Comparison of ENCODE assay signal across 18 mouse cellular contexts in genomic region chr17:29628946-29629345, GRCm38 (mm10). TPM values are rescaled to one million over a fixed set of nuclear protein-coding genes. Genes with fewer than 3 reads are reported as not detected.
DNase-seq lines count a peak whose midpoint lies in the region; ATAC-seq lines count a peak whose summit lies in the region.
"Had no signal": no experiment of that assay in that cellular context is flagged by ENCODE, and none has a peak within 500 bp of the region (broad histone marks: within the 10 kb centered on the region; RNA-seq: fewer than 3 reads in every experiment).

No protein-coding gene starts in this region.

- ATAC-seq in liver, embryonic 15.5 days (ENCODE audit: insufficient read depth): no peak
- ATAC-seq in hindbrain, embryonic 13.5 days (ENCODE audit: low FRiP score): no peak
- ATAC-seq: activated CD4-positive, CD25-positive, alpha-beta regulatory T cell, adult 4 months; lung, postnatal 0 days had no signal

- H3K36me3 ChIP-seq in liver, embryonic 15.5 days (replicated peaks): peaks cover 99% of the 10 kb centered on the region
- peaks cover 92% of the 10 kb centered on the region for H3K36me3 ChIP-seq in hindbrain, embryonic 13.5 days

- DNase-seq in cerebellum, adult 11-12 months: peak; percentile 59
- no peak for DNase-seq in cerebellum, postnatal 4 days (ENCODE audit: low spot score in 2 of 2)
- DNase-seq in layer of hippocampus, adult 9-11 months: peak; percentile 43
- no peak for DNase-seq in layer of hippocampus, adult 9-10 months (ENCODE audit: low spot score)
- peak; percentile 50 to 67 for DNase-seq in cerebellum, adult 18-20 months
- no peak for DNase-seq in spleen, adult 18-20 months
- DNase-seq: adrenal gland, postnatal 25 days; kidney, adult 18-20 months; kidney, postnatal 36 days; left cerebral cortex, postnatal 4 days; thymus, adult 2 months had no signal

- H3K27me3 ChIP-seq in liver, embryonic 15.5 days: no peaks in the 10 kb centered on the region
- no peaks in the 10 kb centered on the region for H3K27me3 ChIP-seq in hindbrain, embryonic 13.5 days
- H3K27me3 ChIP-seq: CH12.LX; megakaryocyte, embryonic 14.5 days; neural tube, embryonic 13.5 days had no signal

- no peak overlapping the region for H3K4me3 ChIP-seq in liver, embryonic 15.5 days (replicated peaks)
- no peak overlapping the region for H3K4me3 ChIP-seq in hindbrain, embryonic 13.5 days
- H3K4me3 ChIP-seq: megakaryocyte, embryonic 14.5 days; neural tube, embryonic 13.5 days had no signal

- no peak overlapping the region for H3K9ac ChIP-seq in liver, embryonic 15.5 days
- H3K9ac ChIP-seq in hindbrain, embryonic 13.5 days: no peak overlapping the region
- H3K9ac ChIP-seq: neural tube, embryonic 13.5 days had no signal

- peaks cover 34% of the 10 kb centered on the region for H3K4me1 ChIP-seq in liver, embryonic 15.5 days (replicated peaks)
- H3K4me1 ChIP-seq in hindbrain, embryonic 13.5 days (replicated peaks): no peaks in the 10 kb centered on the region
- H3K4me1 ChIP-seq: neural tube, embryonic 13.5 days had no signal

- H3K9me3 ChIP-seq in liver, embryonic 15.5 days (replicated peaks): no peaks in the 10 kb centered on the region
- no peaks in the 10 kb centered on the region for H3K9me3 ChIP-seq in hindbrain, embryonic 13.5 days
- H3K9me3 ChIP-seq: megakaryocyte, embryonic 14.5 days; neural tube, embryonic 13.5 days had no signal

- 84% methylated on average over 5 of the region's 5 CpGs for WGBS in liver, embryonic 15.5 days (ENCODE audit: insufficient replicate concordance)
- 90% methylated on average over 5 of the region's 5 CpGs for WGBS in hindbrain, embryonic 13.5 days

- peak overlapping the region; percentile 49; the same call in 1 of the 2 replicates for H3K4me2 ChIP-seq in liver, embryonic 15.5 days
- H3K4me2 ChIP-seq in hindbrain, embryonic 13.5 days: no peak overlapping the region
- H3K4me2 ChIP-seq: neural tube, embryonic 13.5 days had no signal

- peak overlapping the region; percentile 77 for H3K27ac ChIP-seq in liver, embryonic 15.5 days (replicated peaks)
- H3K27ac ChIP-seq in hindbrain, embryonic 13.5 days: no peak overlapping the region
- H3K27ac ChIP-seq: neural tube, embryonic 13.5 days had no signal

RNA-seq across cellular contexts. Expression of gene Gm28043, which starts 14.3 kb away (rescaled TPM):
- polyA plus RNA-seq in liver, embryonic 15.5 days (2015; fragmentation: Nextera tagmentation; extraction: Ambion mirVana): 0.92 and 1.1 TPM in 2 replicates
- 2.9 and 3.8 TPM in 2 replicates for polyA plus RNA-seq in hindbrain, embryonic 13.5 days (2015; fragmentation: Nextera tagmentation; extraction: Ambion mirVana)

RNA-seq across cellular contexts. Expression of gene Rnf8, which starts 14.4 kb away (rescaled TPM):
- 36.7 and 40.1 TPM in 2 replicates for polyA plus RNA-seq in liver, embryonic 15.5 days (2015; fragmentation: Nextera tagmentation; extraction: Ambion mirVana)
- polyA plus RNA-seq in hindbrain, embryonic 13.5 days (2015; fragmentation: Nextera tagmentation; extraction: Ambion mirVana): 79.2 and 83.4 TPM in 2 replicates

RNA-seq across cellular contexts. Expression of gene Cmtr1, which starts 31.4 kb away (rescaled TPM):
- 57.1 and 65.1 TPM in 2 replicates for polyA plus RNA-seq in liver, embryonic 15.5 days (2015; fragmentation: Nextera tagmentation; extraction: Ambion mirVana)
- 132 and 139 TPM in 2 replicates for polyA plus RNA-seq in hindbrain, embryonic 13.5 days (2015; fragmentation: Nextera tagmentation; extraction: Ambion mirVana)

Comparison
In these comparisons a context has a peak if more than half of its experiments do, and no peak if none do; other contexts are left out.
1. DNase-seq: peak in cerebellum, adult 11-12 months (single experiment), layer of hippocampus, adult 9-11 months (single experiment) and cerebellum, adult 18-20 months (2 of 2); none in cerebellum, postnatal 4 days (0 of 2), layer of hippocampus, adult 9-10 months (single experiment) and spleen, adult 18-20 months (0 of 2).